Mouse (Mus musculus) CD4-positive helper T cell, adult 2 months (primary cell): ENCODE results near the gene Notch2.
"Not testable (repeated sequence)": the region's sequence is repeated elsewhere in the genome, so short reads cannot be mapped to it uniquely, and the experiment has no call there.

Source experiments
- DNase-seq: peaks from one replicate; pipeline ENCODE4 v3.0.0-alpha.2; 2012; ENCODE audit warnings: low read depth, missing footprints, low spot score

Gene Notch2

GRCm38 (mm10) chr3:98099287-98099686, 86.0 kb downstream of the Notch2 start:
- DNase-seq, result peak; percentile 24

- DNase-seq, result no peak
Measured at GRCm38 (mm10) chr3:98101541-98101940, 88.2 kb downstream of the Notch2 start.

GRCm38 (mm10) chr3:98104851-98105471, 91.6 kb downstream of the Notch2 start:
- DNase-seq, result no peak

- DNase-seq, result no peak
Measured at GRCm38 (mm10) chr3:98105496-98105895, 92.2 kb downstream of the Notch2 start.

GRCm38 (mm10) chr3:98106115-98106514, 92.8 kb downstream of the Notch2 start:
- DNase-seq, result no peak

- DNase-seq, result no peak
Measured at GRCm38 (mm10) chr3:98106590-98107313, 93.4 kb downstream of the Notch2 start.

- DNase-seq, result no peak
Measured at GRCm38 (mm10) chr3:98108416-98108815, 95.1 kb downstream of the Notch2 start.

GRCm38 (mm10) chr3:98108866-98109265, 95.5 kb downstream of the Notch2 start:
- no peak for DNase-seq

GRCm38 (mm10) chr3:98110610-98111009, 97.3 kb downstream of the Notch2 start:
- no peak for DNase-seq

GRCm38 (mm10) chr3:98118252-98118651, 104.9 kb downstream of the Notch2 start:
- DNase-seq, result no peak

GRCm38 (mm10) chr3:98119338-98119737, 106.0 kb downstream of the Notch2 start:
- no peak for DNase-seq

GRCm38 (mm10) chr3:98120884-98121283, 107.6 kb downstream of the Notch2 start:
- no peak for DNase-seq

- no peak for DNase-seq
Measured at GRCm38 (mm10) chr3:98127775-98128174, 114.4 kb downstream of the Notch2 start.

- DNase-seq, result no peak
Measured at GRCm38 (mm10) chr3:98128716-98129115, 115.4 kb downstream of the Notch2 start.

- DNase-seq, result not testable (repeated sequence)
Measured at GRCm38 (mm10) chr3:98132140-98132539, 118.8 kb downstream of the Notch2 start.

GRCm38 (mm10) chr3:98132636-98133035, 119.3 kb downstream of the Notch2 start:
- DNase-seq, result no peak

GRCm38 (mm10) chr3:98141456-98141855, 128.1 kb downstream of the Notch2 start:
- no peak for DNase-seq

- no peak for DNase-seq
Measured at GRCm38 (mm10) chr3:98142862-98143261, 129.5 kb downstream of the Notch2 start.

- no peak for DNase-seq
Measured at GRCm38 (mm10) chr3:98145204-98145603, 131.9 kb downstream of the Notch2 start.

GRCm38 (mm10) chr3:98146471-98147410, 133.4 kb downstream of the Notch2 start:
- DNase-seq, result no peak

GRCm38 (mm10) chr3:98147706-98148105, 134.4 kb downstream of the Notch2 start:
- DNase-seq, result no peak

GRCm38 (mm10) chr3:98149881-98150280, 136.6 kb downstream of the Notch2 start:
- no peak for DNase-seq
